Comparison of ENCODE assay signal across 20 mouse cellular contexts in the genomic region with DNA sequence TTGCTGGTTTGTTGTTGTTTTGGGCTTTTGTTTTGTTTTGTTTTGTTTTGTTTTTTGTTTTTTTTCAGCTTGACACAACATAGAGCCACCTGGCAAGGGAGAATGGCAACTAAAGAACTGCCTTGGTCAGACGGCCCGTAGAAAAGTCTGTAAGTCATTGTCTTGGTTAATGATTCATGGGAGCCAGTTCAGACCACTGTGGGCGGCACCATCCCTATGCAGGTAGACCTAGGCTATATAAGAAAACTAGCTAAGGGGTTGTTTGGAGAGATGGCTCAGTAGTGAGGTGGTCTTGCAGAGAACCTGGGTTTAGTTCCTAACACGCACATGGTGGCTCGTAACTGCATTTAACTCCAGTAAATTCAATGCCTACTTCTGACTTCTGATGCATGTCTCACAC.
"Had no signal": no experiment of that assay in that cellular context is flagged by ENCODE, and none has a peak within 500 bp of the region (broad histone marks: within the 10 kb centered on the region; RNA-seq: fewer than 3 reads in every experiment).

No protein-coding gene starts in this region.

- ATAC-seq: intestine, postnatal 0 days; liver, embryonic 12.5 days; midbrain, embryonic 13.5 days; midbrain, embryonic 16.5 days had no signal

- H3K4me3 ChIP-seq: left cerebral cortex, adult 2 months; liver, embryonic 12.5 days; liver, embryonic 15.5 days; lung, embryonic 15.5 days; megakaryocyte, embryonic 14.5 days; midbrain, embryonic 10.5 days; midbrain, embryonic 13.5 days; myocyte; neural tube, embryonic 13.5 days; stomach, embryonic 15.5 days had no signal

- H3K4me2 ChIP-seq: liver, embryonic 12.5 days; liver, embryonic 15.5 days; lung, embryonic 15.5 days; midbrain, embryonic 13.5 days; neural tube, embryonic 13.5 days; stomach, embryonic 15.5 days had no signal

- H3K27me3 ChIP-seq: liver, embryonic 12.5 days; liver, embryonic 15.5 days; lung, embryonic 15.5 days; midbrain, embryonic 13.5 days; neural tube, embryonic 13.5 days; stomach, embryonic 15.5 days had no signal

- DNase-seq: layer of hippocampus, postnatal 36 days; lung, adult 18-20 months; lung, postnatal 10 days; lung, postnatal 36 days; retina, postnatal 1 day; right cerebral cortex, postnatal 25 days; spleen, adult 18-20 months; thymus, postnatal 25 days had no signal

- H3K9ac ChIP-seq: liver, embryonic 12.5 days; liver, embryonic 15.5 days; lung, embryonic 15.5 days; midbrain, embryonic 13.5 days; neural tube, embryonic 13.5 days; stomach, embryonic 15.5 days had no signal

- H3K36me3 ChIP-seq: liver, embryonic 12.5 days; liver, embryonic 15.5 days; lung, embryonic 15.5 days; midbrain, embryonic 10.5 days; midbrain, embryonic 13.5 days; neural tube, embryonic 13.5 days; stomach, embryonic 15.5 days had no signal

- H3K27ac ChIP-seq: left cerebral cortex, adult 2 months; liver, embryonic 12.5 days; liver, embryonic 15.5 days; lung, embryonic 15.5 days; midbrain, embryonic 10.5 days; midbrain, embryonic 13.5 days; neural tube, embryonic 13.5 days; stomach, embryonic 15.5 days had no signal

- H3K9me3 ChIP-seq: liver, embryonic 15.5 days; midbrain, embryonic 13.5 days; neural tube, embryonic 13.5 days; stomach, embryonic 15.5 days had no signal

- H3K4me1 ChIP-seq: lung, embryonic 15.5 days; midbrain, embryonic 10.5 days; midbrain, embryonic 13.5 days; neural tube, embryonic 13.5 days; stomach, embryonic 15.5 days had no signal
